Mouse (Mus musculus): ENCODE results near the gene Myo1d.
"Not testable (repeated sequence)": the region's sequence is repeated elsewhere in the genome, so short reads cannot be mapped to it uniquely, and the experiment has no call there.

Gene Myo1d

DNA sequence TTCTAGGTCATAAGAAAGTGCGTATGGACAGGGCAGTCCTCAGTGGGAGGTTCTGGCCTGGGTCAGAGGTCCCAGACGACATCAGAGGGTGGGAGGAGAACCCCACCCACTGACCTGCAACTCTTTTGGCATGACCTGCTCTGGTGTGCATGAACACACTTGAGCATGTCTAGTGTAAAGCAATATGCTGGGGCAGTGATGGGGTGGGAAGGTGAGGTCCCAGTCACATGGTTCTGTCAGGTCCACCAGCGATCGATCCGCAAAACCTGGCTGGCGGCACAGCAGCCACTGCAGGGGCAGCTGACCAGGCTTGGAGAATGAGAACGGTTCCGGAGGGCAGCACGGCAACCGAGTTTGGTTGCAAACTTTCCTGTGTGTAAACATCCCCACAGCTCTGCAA is 297.5 kb downstream of the Myo1d start:
- DNase-seq (ENCODE audit: low read depth, low spot score) = no peak

DNA sequence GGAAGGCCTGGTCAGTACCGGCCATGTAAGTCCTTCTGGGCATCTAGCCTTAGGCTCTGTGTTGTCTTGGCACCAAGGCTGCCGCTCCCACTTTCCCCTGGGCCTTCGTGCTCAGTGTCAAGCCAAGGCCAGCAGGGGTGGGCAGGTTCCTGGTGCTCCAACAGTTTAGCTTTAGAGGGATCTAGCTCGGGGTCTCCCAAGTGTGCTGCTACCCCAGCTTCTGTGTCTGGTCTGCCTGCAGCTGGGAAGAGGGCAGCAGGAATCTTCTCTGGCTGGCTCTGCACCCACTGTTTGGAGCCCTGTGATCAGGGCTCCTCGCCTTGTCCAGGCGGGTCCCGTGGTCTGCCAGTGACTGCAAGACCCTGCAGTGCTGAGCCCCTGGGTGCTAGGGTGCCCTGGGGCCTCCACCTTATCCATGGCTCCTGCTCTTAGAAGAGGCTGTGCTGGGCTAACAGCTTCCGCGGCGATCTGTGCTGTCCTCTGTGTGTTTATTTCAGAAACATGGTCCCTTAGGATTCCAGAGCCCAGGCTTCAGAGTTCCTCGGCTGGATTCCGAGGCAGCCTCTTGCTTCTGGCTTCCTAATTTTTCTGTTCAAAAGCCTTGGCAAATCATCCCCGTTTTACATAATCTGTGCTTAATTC is 298.3 kb downstream of the Myo1d start:
- no peak for DNase-seq (ENCODE audit: low read depth, low spot score)

DNA sequence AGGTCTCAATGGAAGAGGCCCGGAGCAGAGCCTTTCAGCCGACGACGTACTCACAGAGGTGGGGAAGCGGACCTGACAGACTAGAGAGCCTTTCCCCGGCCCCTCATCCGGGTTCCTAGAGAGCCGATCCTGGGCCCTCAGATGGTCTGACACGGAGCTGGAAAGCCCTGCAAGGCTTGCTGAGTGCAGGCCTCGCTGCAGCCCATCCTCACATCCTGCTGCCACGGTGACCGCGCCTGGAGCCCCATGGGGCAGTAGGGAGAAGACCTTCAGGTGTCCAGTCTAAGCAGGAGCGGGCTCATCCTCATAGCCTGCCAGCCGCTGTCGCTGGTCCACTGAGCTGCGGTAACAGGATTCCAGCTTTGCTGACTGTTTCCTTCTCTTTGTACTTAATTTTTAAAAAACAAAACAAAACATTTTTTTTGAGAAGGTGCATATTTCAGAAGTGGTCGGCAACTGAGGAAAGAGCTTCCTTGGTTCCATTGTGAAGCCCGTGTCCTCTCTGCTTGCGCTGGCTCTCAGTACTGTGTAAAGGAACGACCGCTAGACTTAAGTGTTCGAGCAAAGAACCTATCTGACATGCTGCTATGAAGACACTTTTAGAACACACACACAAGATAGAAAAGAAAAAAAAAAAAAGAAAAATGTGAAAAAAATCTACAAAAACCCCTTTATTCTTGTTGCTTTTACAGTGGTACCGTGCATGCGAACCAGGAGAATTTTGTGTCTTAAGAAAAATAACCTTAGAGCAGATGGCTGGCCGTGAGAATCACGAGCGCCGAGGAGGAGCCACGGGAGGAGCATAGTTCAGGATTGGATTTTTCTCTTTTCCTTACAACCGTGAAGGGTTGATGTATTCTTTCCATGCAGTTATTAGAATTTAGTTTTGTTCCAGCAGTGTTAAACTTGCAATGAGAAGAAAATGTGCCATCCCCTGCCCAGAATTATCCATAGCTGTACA is 299.6 kb downstream of the Myo1d start:
- DNase-seq (ENCODE audit: low read depth, low spot score) = no peak

GRCm38 (mm10) chr11:80479425-80479824 is 300.4 kb downstream of the Myo1d start:
- DNase-seq (ENCODE audit: low read depth, low spot score) = no peak

GRCm38 (mm10) chr11:80478694-80479412 is 301.0 kb downstream of the Myo1d start:
- no peak for DNase-seq (ENCODE audit: low read depth, low spot score)

DNA sequence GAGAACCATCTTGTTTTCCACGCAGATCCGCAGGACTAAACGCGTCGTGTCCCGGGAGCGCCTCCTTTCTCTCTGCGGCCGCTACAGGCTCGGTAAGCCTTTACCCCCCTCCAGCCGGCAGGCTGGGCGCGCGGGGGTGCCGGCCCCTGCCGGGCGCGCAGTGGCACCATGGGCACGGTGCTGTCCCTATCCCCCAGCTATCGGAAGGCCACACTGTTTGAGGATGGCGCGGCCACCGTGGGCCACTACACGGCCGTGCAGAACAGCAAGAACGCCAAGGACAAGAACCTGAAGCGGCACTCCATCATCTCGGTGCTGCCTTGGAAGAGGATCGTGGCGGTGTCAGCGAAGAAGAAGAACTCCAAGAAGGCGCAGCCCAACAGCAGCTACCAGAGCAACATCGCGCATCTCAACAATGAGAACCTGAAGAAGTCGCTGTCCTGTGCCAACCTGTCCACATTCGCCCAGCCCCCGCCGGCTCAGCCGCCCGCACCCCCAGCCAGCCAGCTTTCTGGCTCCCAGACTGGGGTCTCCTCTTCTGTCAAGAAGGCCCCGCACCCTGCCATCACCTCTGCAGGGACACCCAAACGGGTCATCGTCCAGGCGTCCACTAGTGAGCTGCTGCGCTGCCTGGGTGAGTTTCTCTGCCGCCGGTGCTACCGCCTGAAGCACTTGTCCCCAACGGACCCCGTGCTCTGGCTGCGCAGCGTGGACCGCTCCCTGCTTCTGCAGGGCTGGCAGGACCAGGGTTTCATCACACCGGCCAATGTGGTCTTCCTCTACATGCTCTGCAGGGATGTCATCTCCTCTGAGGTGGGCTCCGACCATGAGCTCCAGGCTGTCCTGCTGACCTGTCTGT is 302.3 kb downstream of the Myo1d start:
- no peak for DNase-seq (ENCODE audit: low read depth, low spot score)

DNA sequence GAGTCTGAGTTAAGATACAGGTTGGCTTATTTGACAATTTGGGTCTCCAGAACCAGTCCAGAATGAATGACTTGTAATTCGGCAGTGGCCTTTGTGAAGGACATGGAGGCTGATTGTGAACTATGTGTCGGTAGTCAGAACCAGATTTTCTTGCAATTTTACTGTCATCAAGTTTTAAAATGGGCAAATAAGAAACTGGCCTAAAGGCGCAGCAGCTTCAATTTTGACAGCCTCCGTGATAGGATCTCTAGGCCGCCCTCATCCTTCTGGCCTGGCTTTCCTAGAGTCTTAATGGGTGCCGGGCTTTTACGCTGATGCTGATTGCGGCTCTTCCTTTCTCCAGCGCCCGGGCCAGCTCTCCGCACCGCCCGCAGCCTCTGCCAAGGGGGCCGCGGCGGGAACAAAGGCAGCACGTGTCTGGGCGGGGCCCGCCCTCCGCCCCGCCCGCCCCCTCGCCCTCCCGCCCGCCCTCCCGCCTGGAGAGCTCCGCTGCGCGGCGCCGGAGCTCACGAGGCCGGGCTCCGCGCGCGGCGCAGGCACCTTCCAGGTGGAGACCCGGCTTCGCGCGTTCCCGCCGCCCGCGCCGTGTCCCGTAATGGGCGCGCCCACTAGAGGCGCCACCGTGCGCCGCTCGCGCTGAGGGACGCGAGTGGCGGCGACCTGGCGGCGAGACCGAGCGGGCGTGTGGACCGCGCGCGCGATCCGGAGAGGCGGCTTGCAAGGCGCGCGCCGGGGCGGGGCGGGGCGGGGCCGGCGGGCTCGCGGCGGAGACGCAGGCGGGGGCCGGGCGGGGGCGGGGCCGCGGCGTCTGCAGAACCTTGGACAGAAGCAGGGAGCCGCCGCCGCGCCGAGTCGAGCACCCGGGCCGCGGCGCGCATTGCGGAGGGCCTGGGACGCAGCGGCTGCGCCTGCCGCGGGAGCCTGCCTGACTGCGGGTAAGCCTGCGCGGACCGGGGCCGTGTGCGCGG is 303.3 kb downstream of the Myo1d start, which contains the start of gene Cdk5r1:
Gene Cdk5r1, plus strand, starts transcription at position 802 of the 968 bp plus-strand sequence.
- DNase-seq (ENCODE audit: low read depth, low spot score) = peak; percentile 93

- DNase-seq (ENCODE audit: low read depth, low spot score) = no peak
Observed at GRCm38 (mm10) chr11:80475544-80475943, 304.3 kb downstream of the Myo1d start.

DNA sequence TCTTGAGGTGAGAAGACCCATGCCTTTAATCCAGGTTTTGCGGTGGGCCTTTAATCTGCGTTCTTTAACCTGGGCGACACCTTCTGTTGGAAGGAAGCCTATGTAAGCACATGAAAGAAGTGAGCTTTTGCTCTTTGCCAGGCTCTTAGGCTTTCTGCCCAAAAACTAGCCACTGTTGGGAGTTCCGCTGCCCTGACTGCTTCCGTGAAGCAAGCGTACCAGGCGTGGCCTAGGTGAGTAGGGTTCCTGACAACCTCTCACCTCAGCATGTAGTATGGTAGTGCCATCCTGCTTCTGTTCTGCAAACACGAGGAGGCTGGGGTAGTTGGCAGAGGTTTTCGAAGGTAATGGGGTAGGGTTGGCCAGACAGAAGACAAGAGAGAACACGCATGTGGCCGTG is 305.0 kb downstream of the Myo1d start:
- no peak for DNase-seq (ENCODE audit: low read depth, low spot score)

GRCm38 (mm10) chr11:80474175-80474691 is 305.6 kb downstream of the Myo1d start:
- peak; percentile 48 for DNase-seq (ENCODE audit: low read depth, low spot score)

GRCm38 (mm10) chr11:80471836-80472605 is 307.8 kb downstream of the Myo1d start:
- no peak for DNase-seq (ENCODE audit: low read depth, low spot score)

GRCm38 (mm10) chr11:80463605-80464130 is 316.2 kb downstream of the Myo1d start:
- not testable (repeated sequence) for DNase-seq (ENCODE audit: low read depth, low spot score)

DNA sequence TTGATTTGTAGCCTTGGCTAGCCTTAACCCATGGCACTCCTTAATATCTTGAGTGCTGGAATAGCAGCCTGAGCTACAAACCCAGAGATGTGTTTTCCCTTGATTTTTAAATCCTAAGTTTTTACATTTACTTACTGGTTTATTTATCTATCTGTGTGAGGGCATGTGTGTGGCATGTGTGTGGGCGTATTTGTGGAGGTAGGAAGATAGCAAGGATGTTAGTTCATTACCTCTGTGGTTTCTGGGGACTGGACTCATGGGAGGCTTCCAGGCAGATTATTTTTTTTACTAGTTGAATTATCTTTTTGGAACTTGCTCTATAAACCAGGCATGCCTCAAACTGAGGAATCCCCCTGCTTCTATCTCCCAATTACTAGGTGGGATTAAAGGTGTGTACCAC is 326.6 kb downstream of the Myo1d start:
- DNase-seq (ENCODE audit: low read depth, low spot score) = no peak

DNA sequence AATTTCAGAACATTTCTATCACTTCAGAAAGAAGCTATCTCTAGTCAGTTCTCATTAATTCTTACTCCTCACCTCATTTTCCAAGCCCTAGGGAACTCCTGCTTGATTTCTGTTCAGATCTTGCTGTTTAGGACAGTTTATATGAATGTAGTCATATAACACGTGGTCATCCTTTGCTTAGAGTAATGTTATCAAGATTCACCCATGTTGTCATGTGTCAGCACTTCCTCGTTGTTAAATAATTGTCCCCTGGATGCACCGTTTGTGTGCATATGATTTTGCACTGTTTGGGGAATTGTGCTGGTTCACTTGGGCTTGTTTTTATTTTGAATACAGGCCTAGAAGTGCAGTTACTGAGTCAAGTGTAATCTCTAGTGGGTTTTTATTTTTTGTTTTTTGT is 327.6 kb downstream of the Myo1d start:
- no peak for DNase-seq (ENCODE audit: low read depth, low spot score)

GRCm38 (mm10) chr11:80449859-80450258 is 330.0 kb downstream of the Myo1d start:
- no peak for DNase-seq (ENCODE audit: low read depth, low spot score)

- DNase-seq (ENCODE audit: low read depth, low spot score) = no peak
Observed at GRCm38 (mm10) chr11:80446916-80447315, 332.9 kb downstream of the Myo1d start.
